Mouse (Mus musculus) cerebellum, postnatal 14 days (tissue): ENCODE measurements around the gene Timm9.
"Not testable (repeated sequence)": the region's sequence is repeated elsewhere in the genome, so short reads cannot be mapped to it uniquely, and the experiment has no call there.

Experiments used
- DNase-seq, 2 experiments: peaks; one replicate each; pipeline ENCODE4 v3.0.0; 2021; ENCODE audit warnings: mixed read lengths in 2 of 2

The Timm9 gene

DNA sequence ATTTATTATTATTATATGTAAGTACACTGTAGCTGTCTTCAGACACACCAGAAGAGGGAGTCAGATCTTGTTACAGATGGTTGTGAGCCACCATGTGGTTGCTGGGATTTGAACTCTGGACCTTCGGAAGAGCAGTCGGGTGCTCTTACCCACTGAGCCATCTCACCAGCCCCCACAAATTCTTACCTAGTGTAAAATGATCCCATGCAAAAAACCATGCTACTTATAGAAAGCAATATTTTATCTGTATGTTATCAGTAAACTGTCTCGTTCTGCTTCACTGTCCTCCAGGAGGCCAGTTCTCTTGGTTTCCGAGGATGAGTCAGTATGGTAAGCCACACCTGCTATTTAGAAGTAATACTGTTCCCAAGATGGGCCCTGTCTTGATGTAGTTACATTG, 32.2 kb downstream of the Timm9 start:
- DNase-seq, result not testable (repeated sequence)

DNA sequence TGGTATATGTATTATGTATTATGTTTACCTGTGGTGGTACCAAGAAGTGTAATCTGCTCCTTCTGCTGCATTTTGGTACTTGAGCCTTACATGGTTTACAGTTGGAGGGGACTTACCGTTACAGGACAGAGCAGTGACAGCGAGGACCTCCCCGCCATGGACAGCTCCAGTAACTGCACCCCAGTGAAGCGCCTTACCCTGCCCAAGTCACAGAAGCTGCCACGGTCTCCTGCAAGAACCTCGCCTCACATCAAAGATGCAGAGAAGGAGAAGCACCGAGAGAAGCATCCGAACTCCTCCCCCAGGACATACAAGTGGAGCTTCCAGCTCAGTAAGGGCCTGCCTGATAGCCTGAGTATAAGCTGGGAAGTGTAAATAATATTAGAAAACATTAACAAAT, 50.2 kb downstream of the Timm9 start:
- DNase-seq, result no peak
